Mouse (Mus musculus): Measurements from ENCODE around the gene Thbd. TPM values are rescaled to one million over a fixed set of nuclear protein-coding genes. Genes with fewer than 3 reads are reported as not detected.

The Thbd gene
- total RNA-seq, 4 experiments from 2014 or later = 18.6 to 31.2 (median 28.2) TPM

DNA sequence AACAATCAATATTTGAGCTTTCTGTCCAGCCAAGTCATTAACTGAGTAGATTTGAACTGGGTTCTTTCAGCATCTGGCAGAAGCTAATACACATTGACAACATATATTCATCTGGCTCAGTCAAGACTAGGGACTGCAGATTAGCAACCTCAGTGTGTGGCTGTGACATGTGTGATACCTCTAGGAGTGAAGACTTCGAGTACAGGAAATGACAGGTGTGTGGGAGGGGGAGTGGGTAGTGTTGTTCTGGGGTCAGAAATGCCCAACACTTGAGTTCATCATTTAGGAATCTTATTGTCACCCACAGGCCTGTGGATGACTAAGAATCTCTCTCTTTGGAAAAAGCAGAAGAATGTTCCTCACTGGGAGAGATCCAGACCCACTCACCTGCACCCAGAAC, 13.1 kb upstream of the Thbd start:
- no peak for DNase-seq

- DNase-seq = no peak
These were observed 11.8 kb upstream of the Thbd start for GRCm38 (mm10) chr2:148419776-148420175.

GRCm38 (mm10) chr2:148419151-148419550, 11.2 kb upstream of the Thbd start:
- DNase-seq = no peak

DNA sequence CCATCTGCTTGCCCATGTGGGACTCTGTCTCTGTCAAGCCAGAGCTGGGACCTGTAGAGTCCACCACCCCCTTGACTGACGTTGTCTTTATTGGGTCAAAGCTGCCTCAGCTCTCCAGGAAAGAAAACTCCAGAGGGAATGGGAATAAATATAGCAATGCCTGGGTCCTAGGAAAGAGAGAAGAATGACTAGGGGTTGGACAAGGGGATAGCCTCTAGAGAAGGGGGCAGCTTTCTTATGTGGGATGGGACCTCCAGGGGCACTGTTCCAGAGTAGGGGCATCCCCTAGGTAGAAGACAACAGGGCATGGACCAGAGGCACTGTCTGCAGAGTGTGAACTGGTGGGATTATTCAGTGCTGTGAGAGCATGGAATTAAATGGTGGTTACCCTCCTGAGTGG, 1.8 kb upstream of the Thbd start:
- no peak for DNase-seq

GRCm38 (mm10) chr2:148409141-148409540, 1.2 kb upstream of the Thbd start:
- peak; percentile 84 for DNase-seq

- DNase-seq = no peak
These were observed 753 bp upstream of the Thbd start for GRCm38 (mm10) chr2:148408761-148409120.

DNA sequence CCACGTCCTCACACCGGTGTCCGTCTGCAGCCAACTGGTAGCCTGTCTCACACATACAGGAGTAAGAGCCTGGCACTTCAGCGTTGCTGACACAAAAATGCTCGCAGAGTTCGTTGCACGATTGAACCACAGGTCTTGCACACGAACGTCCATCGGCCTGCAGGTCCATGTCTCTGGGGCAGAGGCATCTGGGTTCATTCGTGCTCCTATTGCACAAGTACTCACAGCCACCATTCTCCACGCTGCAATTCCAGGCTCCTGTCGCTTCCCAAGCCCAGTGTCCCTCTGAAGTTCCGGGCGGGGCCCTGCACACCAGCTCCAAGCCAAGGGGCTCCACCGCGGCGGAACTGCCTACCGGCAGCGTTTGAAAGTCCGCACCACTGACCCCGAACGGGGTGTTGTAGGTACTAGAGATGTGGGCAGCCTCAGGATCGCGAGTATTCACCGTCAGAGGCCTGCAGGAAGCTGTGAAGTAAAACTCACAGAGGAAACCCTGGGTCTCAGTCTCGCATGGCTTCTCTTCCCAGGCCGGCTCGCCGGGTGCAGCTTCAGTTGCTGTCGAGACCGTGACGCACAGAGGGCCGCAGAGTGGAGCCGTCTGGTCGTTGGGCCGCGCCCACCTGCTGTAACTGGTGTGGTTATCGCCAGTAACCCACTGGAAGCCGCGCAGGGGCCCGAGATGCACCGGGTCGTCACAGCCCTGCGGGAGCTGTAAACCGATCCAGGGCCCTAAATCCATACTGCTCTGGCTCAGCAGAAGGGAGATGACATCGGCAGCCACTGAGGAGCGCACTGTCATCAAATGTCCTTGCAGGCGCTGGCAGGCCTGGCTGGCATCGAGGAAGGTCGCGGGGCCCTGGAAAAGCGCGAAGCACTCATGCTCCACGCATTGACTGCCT, 768 bp downstream of the Thbd start:
- DNase-seq = peak; percentile 74

GRCm38 (mm10) chr2:148406160-148406970, 1.6 kb downstream of the Thbd start:
- peak; percentile 18 for DNase-seq

GRCm38 (mm10) chr2:148404906-148405305, 3.1 kb downstream of the Thbd start:
- no peak for DNase-seq

DNA sequence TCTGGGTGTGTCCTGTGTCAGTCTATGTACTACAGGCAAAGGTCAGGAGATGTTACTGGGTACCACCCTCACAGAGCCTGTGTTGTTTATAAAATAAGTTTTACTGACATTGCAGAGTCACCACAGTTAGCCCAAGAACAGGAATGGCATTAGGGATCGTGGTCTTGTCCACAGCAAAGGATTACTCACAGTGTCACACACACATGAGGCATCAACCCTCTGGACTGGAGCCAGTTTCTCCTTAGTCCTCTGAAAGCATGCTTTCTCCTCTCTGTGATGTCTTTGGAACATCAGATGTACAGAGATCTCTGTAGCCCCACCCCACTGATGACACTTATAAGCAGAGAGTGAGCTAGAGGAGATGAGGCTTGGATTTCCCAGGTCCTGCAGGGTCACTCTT, 5.8 kb downstream of the Thbd start:
- DNase-seq = no peak

DNA sequence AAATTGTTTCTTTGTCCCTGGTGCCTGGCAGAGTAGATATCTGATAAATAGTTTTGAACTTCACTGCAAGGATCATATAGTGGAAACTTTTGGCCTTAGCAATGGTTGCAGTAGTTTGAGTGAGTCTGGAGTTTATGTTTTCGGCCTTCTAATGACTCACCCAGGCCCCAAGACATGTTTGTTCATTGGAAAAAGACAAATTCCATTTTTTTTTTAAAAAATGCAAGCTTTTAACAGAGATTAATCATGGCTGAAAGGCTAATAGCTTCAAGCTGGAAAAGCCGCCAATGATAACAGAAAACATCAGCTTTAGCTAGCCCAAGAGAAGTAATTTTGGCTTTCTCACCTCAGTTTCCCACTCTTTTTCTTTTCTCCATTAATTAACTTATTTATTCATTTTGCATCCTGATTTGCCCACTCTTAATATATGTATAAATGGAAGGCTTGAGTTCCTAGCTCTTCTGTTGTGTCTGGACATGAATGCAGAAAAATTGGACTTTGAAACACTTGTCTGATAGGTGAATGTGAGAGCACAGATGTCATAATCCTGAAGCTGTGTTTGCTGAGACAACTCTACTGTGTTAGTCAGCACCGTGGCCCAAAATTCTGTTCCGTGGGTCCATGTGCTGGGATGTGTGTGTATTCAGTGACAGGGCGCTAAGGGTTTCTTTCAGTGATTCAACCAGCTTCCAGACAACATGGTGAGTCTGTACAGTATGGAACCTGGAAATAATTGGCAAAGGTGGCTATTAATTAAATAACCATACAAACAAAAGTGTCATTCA, 8.9 kb downstream of the Thbd start:
- DNase-seq = no peak

DNA sequence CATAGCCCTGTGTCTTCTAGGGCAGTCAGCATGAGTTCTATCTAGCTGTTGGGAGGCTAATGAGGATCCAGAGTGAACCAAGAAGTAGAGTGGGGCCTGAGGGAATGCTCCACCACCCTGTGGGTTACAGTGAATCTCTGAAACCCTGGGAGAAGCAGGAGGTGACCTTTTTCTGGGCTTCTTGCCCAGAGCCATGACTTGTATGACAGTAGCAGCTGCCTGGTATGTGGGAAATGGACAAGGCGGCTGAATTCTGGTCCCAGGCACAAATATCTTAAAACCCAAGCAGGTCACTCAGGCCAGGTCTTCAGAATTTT, 10.2 kb downstream of the Thbd start:
- peak; percentile 37 for DNase-seq

DNA sequence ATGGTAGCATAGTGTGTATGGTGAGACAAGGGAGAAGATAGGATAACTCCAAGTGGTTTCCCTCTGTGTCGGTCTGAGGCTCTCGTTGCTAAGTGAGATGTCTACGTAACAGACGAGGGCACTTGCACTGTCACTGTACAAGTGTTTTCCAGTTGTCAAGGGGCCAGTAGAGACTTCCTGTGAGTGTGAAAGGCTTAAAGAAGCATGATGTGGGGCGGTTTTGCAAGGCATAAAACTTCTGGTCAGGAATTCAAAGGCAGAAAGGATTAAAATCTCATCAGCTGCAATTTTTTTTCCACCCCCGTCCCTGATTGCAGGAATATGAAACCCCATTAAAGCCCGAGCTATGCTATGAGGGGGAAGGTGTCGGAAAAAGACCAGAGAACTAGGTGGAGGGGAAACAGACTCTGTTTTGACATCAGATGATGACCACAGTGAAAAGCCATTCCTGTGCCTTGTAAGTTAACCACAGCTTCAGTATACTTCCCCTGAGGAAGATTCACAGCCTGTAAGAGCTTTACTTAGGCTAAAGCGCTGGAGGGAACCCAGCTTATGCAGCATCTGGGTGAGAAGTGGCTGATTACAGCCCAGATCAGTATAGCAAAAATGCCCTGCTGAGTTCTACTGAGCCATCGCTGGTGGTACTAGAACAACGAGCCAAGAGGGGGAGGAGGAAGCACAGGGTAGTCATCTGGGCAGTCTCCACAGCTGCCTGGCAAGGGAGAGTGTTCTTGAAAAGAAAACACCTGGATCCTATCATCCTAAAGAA, 10.8 kb downstream of the Thbd start:
- DNase-seq = no peak

DNA sequence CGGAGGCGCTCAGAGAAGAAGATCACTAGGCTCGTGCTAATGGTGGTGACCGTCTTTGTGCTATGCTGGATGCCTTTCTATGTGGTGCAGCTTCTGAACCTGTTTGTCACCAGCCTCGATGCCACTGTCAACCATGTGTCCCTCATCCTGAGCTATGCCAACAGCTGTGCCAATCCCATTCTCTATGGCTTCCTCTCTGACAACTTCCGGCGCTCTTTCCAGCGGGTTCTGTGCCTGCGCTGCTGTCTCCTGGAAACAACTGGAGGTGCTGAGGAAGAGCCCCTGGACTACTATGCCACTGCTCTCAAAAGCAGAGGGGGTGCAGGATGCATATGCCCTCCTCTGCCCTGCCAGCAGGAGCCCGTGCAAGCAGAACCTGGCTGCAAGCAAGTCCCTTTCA, 11.8 kb downstream of the Thbd start:
- no peak for DNase-seq

DNA sequence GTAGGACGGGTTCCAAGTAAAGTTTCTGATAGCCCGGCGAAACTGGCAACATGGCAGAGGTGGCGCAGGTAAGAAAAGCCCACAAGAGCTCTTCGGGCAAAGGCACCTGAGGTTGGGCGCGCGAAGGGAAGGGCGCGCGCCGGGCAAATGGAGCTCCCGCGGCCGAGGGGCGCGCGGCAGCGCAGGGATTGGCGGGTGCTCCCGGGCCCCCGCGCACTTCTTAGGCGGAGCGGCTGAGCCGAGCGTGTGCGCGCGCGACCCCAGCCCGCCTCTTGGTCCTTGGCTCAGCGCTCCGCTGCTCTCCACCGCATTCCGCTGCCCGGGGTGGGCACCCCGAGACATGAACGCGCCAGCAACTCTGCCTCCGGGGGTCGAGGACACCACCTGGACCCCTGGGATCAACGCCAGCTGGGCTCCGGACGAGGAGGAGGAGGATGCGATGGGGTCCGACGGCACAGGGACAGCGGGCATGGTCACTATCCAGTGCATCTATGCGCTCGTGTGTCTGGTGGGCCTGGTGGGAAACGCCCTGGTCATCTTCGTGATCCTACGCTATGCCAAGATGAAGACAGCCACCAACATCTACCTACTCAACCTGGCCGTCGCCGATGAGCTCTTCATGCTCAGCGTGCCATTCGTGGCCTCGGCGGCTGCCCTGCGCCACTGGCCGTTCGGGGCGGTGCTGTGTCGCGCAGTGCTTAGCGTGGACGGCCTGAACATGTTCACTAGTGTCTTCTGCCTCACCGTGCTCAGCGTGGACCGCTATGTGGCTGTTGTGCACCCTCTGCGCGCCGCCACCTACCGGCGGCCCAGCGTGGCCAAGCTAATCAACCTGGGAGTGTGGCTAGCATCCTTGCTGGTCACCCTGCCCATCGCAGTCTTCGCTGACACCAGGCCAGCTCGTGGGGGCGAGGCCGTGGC, 12.6 kb downstream of the Thbd start, which contains the start of gene Sstr4:
Sstr4 (plus strand) TSS at position 214 of the 921 bp plus-strand sequence.
- DNase-seq = peak; percentile 15

DNA sequence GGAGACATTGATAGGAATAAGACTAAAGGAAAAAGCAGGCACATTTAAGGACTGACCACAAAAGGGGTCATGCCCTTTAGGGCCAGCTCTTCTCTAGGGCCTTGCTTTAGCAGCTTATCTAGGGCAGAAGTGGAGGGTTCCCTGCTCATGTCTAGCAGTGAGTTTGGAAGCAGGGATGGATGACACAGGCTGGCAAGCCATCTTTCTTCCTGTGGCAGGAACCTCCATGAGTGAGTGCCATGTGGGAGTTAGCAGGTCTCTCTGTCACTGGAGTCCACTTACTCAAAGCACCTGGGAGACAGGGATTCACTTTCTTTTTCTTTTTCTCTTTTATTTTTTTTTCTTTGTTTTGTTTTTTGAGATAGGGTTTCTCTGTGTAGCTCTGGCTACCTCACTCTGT, 14.1 kb downstream of the Thbd start:
- no peak for DNase-seq

DNA sequence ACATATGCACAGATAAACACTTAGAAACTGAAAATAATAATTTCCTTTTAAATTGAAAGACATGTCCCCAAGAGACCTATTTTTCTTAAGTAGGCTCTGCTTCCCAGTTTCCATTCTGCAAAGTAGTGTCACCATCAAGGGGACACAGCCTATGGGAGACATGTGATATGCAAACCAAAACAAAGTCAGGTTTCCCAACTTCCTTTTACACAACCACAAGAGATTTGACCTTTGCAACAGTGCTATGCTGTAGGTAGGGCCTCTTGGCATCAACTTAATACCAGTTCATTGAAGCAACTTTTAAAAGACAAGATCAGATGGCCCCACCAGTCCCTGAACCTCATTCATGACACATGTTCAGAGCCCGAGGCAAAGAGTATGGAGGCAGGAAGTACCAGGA, 14.8 kb downstream of the Thbd start:
- DNase-seq = no peak

GRCm38 (mm10) chr2:148387652-148388581, 20.1 kb downstream of the Thbd start:
- DNase-seq = no peak

GRCm38 (mm10) chr2:148386927-148387326, 21.1 kb downstream of the Thbd start:
- DNase-seq = no peak

- DNase-seq = no peak
These were observed 21.5 kb downstream of the Thbd start for GRCm38 (mm10) chr2:148386476-148386875.
